Mouse (Mus musculus) MEL (cell line): Measurements from ENCODE around the gene Lgi1. TPM values are rescaled to one million over a fixed set of nuclear protein-coding genes. Genes with fewer than 3 reads are reported as not detected.

ENCODE experiments used
- DNase-seq: peaks from one replicate; pipeline ENCODE4 v3.0.0; 2011; ENCODE audit warnings: low read depth, low spot score
- H3K27ac ChIP-seq: 2 replicates; pipeline ENCODE4 v1.5.1; 2012; ENCODE audit warnings: low read depth, mild to moderate bottlenecking, control low read depth, low read length, moderate library complexity; ENCODE audit not compliant: control insufficient read depth
- H3K27me3 ChIP-seq, 2 experiments: fragments of 150-350 bp in 1 of 2; sonication (generic) in 1 of 2; 2 replicates each; pipeline ENCODE4 v1.6.1; 2012; ENCODE audit warnings: low read length in 2 of 2, mild to moderate bottlenecking in 2 of 2, improper control_type of control experiment in 1 of 2, moderate library complexity in 1 of 2; ENCODE audit not compliant: insufficient read depth in 2 of 2, control insufficient read depth in 1 of 2
- H3K36me3 ChIP-seq, 2 experiments: 2 replicates each; pipeline ENCODE4 v1.6.1; 2012 to 2014; ENCODE audit warnings: low read length in 2 of 2, improper control_type of control experiment in 1 of 2, inconsistent platforms in 1 of 2, mild to moderate bottlenecking in 1 of 2; ENCODE audit not compliant: insufficient read depth in 2 of 2, control insufficient read depth in 1 of 2
- H3K4me1 ChIP-seq, 2 experiments: fragments of 150-350 bp in 1 of 2; sonication (generic) in 1 of 2; 2 replicates each; pipeline ENCODE4 v1.6.1; 2012; ENCODE audit warnings: low read length in 2 of 2, improper control_type of control experiment in 1 of 2, mild to moderate bottlenecking in 1 of 2; ENCODE audit not compliant: insufficient read depth in 2 of 2, control insufficient read depth in 1 of 2
- H3K4me3 ChIP-seq, 2 experiments: fragments of 150-350 bp in 1 of 2; sonication (generic) in 1 of 2; 2 replicates each; pipeline ENCODE4 v1.5.1; 2012; ENCODE audit warnings: low read depth in 2 of 2, low read length in 2 of 2, mild to moderate bottlenecking in 2 of 2, moderate library complexity in 2 of 2, control low read depth in 1 of 2, improper control_type of control experiment in 1 of 2; ENCODE audit not compliant: control insufficient read depth in 1 of 2, insufficient read depth in 1 of 2
- H3K79me2 ChIP-seq: 2 replicates; pipeline ENCODE4 v1.6.1; 2012; ENCODE audit warnings: mild to moderate bottlenecking, low read length, moderate library complexity; ENCODE audit not compliant: control insufficient read depth, poor library complexity, insufficient read depth
- H3K9ac ChIP-seq: 2 replicates; pipeline ENCODE4 v1.6.1; 2012; ENCODE audit warnings: low read depth, mild to moderate bottlenecking, control low read depth, low read length, moderate library complexity; ENCODE audit not compliant: control insufficient read depth, poor library complexity, severe bottlenecking
- H3K9me3 ChIP-seq: fragments of 150-350 bp; sonication (generic); replicated peaks from 2 replicates; pipeline ENCODE4 v1.6.1; 2012; ENCODE audit warnings: mild to moderate bottlenecking, low read length, improper control_type of control experiment, moderate library complexity; ENCODE audit not compliant: insufficient read depth
- BHLHE40 ChIP-seq: IDR thresholded peaks from 2 replicates; pipeline ENCODE4 v1.6.1; 2012; ENCODE audit warnings: low read depth, mild to moderate bottlenecking, inconsistent platforms, low read length, improper control_type of control experiment, borderline replicate concordance
- CTCF ChIP-seq, 3 experiments: IDR thresholded peaks in 2 of 3; conservative IDR thresholded peaks in 1 of 3; 2 replicates each; pipeline ENCODE4 v1.5.1; 2011 to 2012; ENCODE audit warnings: low read length in 3 of 3, low read depth in 2 of 3, mild to moderate bottlenecking in 2 of 3, improper control_type of control experiment in 1 of 3, inconsistent platforms in 1 of 3, mixed read lengths in 1 of 3, moderate library complexity in 1 of 3; ENCODE audit not compliant: control insufficient read depth in 1 of 3, insufficient read depth in 1 of 3, poor library complexity in 1 of 3, severe bottlenecking in 1 of 3
- E2F4 ChIP-seq: IDR thresholded peaks from 2 replicates; pipeline ENCODE4 v1.6.1; 2011; ENCODE audit warnings: low read depth, low read length, improper control_type of control experiment, borderline replicate concordance
- ELF1 ChIP-seq: IDR thresholded peaks from 2 replicates; pipeline ENCODE4 v1.6.1; 2014; ENCODE audit warnings: low read depth, mild to moderate bottlenecking, inconsistent platforms, low read length, improper control_type of control experiment, moderate library complexity
- GATA1 ChIP-seq: IDR thresholded peaks from 2 replicates; pipeline ENCODE4 v1.6.1; 2011; ENCODE audit warnings: low read depth, low read length, improper control_type of control experiment
- MAFK ChIP-seq: IDR thresholded peaks from 2 replicates; pipeline ENCODE4 v1.6.1; 2011; ENCODE audit warnings: low read depth, mild to moderate bottlenecking, low read length, improper control_type of control experiment, borderline replicate concordance
- MAX ChIP-seq: IDR thresholded peaks from 2 replicates; pipeline ENCODE4 v1.6.1; 2011; ENCODE audit warnings: low read length, improper control_type of control experiment
- POLR2AphosphoS2 ChIP-seq: IDR thresholded peaks from 2 replicates; pipeline ENCODE4 v1.6.1; 2011; ENCODE audit warnings: low read length, improper control_type of control experiment
- RCOR1 ChIP-seq: IDR thresholded peaks from 2 replicates; pipeline ENCODE4 v1.6.1; 2012; ENCODE audit warnings: low read depth, mild to moderate bottlenecking, inconsistent platforms, low read length, improper control_type of control experiment
- SIN3A ChIP-seq: IDR thresholded peaks from 2 replicates; pipeline ENCODE4 v1.6.1; 2012; ENCODE audit warnings: low read length, improper control_type of control experiment, inconsistent platforms
- USF2 ChIP-seq, 2 experiments: IDR thresholded peaks; 2 replicates each; pipeline ENCODE4 v1.6.1; 2011 to 2012; ENCODE audit warnings: improper control_type of control experiment in 2 of 2, low read length in 2 of 2, borderline replicate concordance in 1 of 2, inconsistent platforms in 1 of 2, low read depth in 1 of 2, mild to moderate bottlenecking in 1 of 2; ENCODE audit not compliant: insufficient read depth in 1 of 2
- ZC3H11A ChIP-seq: IDR thresholded peaks from 2 replicates; pipeline ENCODE4 v1.6.1; 2012; ENCODE audit warnings: low read depth, mild to moderate bottlenecking, inconsistent platforms, low read length, improper control_type of control experiment
- ZKSCAN1 ChIP-seq: IDR thresholded peaks from 2 replicates; pipeline ENCODE4 v1.6.1; 2012; ENCODE audit warnings: low read depth, mild to moderate bottlenecking, inconsistent platforms, low read length, improper control_type of control experiment, moderate library complexity
- polyA plus RNA-seq, 2 experiments: library from polyadenylated mRNA; stranded (reverse) in 1 of 2; unstranded in 1 of 2; fragments of >175 nt in 1 of 2; fragments of >200 nt in 1 of 2; gene quantifications; 2 replicates each; pipeline versions ENCODE4 v1.2.1 to v1.2.4; 2012; ENCODE audit warnings: low replicate concordance in 2 of 2, low read depth in 1 of 2; ENCODE audit not compliant: insufficient read length in 2 of 2, insufficient read depth in 1 of 2, missing spikeins in 1 of 2
- total RNA-seq: library from RNA; depleted of rRNA; stranded (reverse); fragments of 300-350 nt; gene quantifications from 2 replicates; pipeline ENCODE4 v1.2.3, GENCODE M21; 2012

The Lgi1 gene
- total and polyA plus RNA-seq, 3 experiments, result 0.01 TPM; not detected in 2

GRCm38 (mm10) chr19:38260346-38260745 lies 4.0 kb upstream of the Lgi1 start:
- DNase-seq, result no peak
- no peak overlapping the region for H3K4me3 ChIP-seq
- H3K9ac ChIP-seq, result no peak overlapping the region
- no peak for TF ChIP-seq RCOR1
- no peak for TF ChIP-seq MAFK
- no peak for TF ChIP-seq ELF1
- TF ChIP-seq SIN3A, result no peak
- TF ChIP-seq E2F4, result no peak
- TF ChIP-seq USF2 (IDR thresholded peaks at IDR 0.05; ENCODE audit: borderline replicate concordance in 1 of 2, insufficient read depth in 1 of 2, low read depth in 1 of 2, low read length in 2 of 2), result no peak
- TF ChIP-seq POLR2AphosphoS2, result no peak
- TF ChIP-seq CTCF (IDR thresholded peaks at IDR 0.05 in 2 of 3, conservative IDR thresholded peaks at IDR 0.05 in 1 of 3; ENCODE audit: control insufficient read depth in 1 of 3, insufficient read depth in 1 of 3, low read depth in 2 of 3, low read length in 3 of 3, poor library complexity in 1 of 3, severe bottlenecking in 1 of 3), result no peak
- no peak for TF ChIP-seq MAX
- no peak for TF ChIP-seq BHLHE40
- TF ChIP-seq ZKSCAN1, result no peak
- no peaks in the 10 kb centered on the region for H3K79me2 ChIP-seq
- no peak overlapping the region for H3K27ac ChIP-seq
- no peaks in the 10 kb centered on the region for H3K27me3 ChIP-seq
- no peaks in the 10 kb centered on the region for H3K9me3 ChIP-seq
- H3K4me1 ChIP-seq, result peaks cover 0 to 2% of the 10 kb centered on the region in 2 experiments; a peak in 1 of 4 replicates
- H3K36me3 ChIP-seq, result no peaks in the 10 kb centered on the region

GRCm38 (mm10) chr19:38261351-38261750 lies 3.0 kb upstream of the Lgi1 start:
- Histone ChIP-seq H3K9me3 (no peaks in the 10 kb centered on the region), H3K4me3 (no peak overlapping the region)
- TF ChIP-seq E2F4 (no peak), GATA1 (no peak)
- TF ChIP-seq, all 39 proteins: peak for 0
- no peaks in the 10 kb centered on the region for H3K79me2 ChIP-seq
- H3K4me1 ChIP-seq, result peaks cover 0 to 2% of the 10 kb centered on the region in 2 experiments; a peak in 1 of 4 replicates
- H3K9ac ChIP-seq, result no peak overlapping the region
- H3K36me3 ChIP-seq, result no peaks in the 10 kb centered on the region
- no peaks in the 10 kb centered on the region for H3K27me3 ChIP-seq
- no peak for DNase-seq
- H3K27ac ChIP-seq, result no peak overlapping the region

GRCm38 (mm10) chr19:38263829-38264504 lies 369 bp upstream of the Lgi1 start:
- TF ChIP-seq ZC3H11A (no peak), CTCF (IDR thresholded peaks at IDR 0.05 in 2 of 3, conservative IDR thresholded peaks at IDR 0.05 in 1 of 3; ENCODE audit: control insufficient read depth in 1 of 3, insufficient read depth in 1 of 3, low read depth in 2 of 3, low read length in 3 of 3, poor library complexity in 1 of 3, severe bottlenecking in 1 of 3) (peak in 1 of 3 experiments; percentile 7; a peak in 1 of 6 replicates)
- Histone ChIP-seq H3K79me2 (no peaks in the 10 kb centered on the region), H3K9me3 (no peaks in the 10 kb centered on the region), H3K27me3 (no peaks in the 10 kb centered on the region), H3K36me3 (no peaks in the 10 kb centered on the region), H3K27ac (no peak overlapping the region), H3K9ac (no peak overlapping the region), H3K4me1 (peaks cover 0 to 2% of the 10 kb centered on the region in 2 experiments; a peak in 1 of 4 replicates), H3K4me3 (no peak overlapping the region)
- no peak for DNase-seq
